Mouse (Mus musculus) liver, embryonic 15.5 days (tissue): ENCODE measurements around the gene Wnt1. TPM values are rescaled to one million over a fixed set of nuclear protein-coding genes. Genes with fewer than 3 reads are reported as not detected.
"Not testable (repeated sequence)": the region's sequence is repeated elsewhere in the genome, so short reads cannot be mapped to it uniquely, and the experiment has no call there.

Experiments
- ATAC-seq: fragments of 200-750 bp; cut with Nextera tagmentation; 2 replicates; pipeline ENCODE4 v1.8.0; 2017; ENCODE audit warnings: moderate number of reproducible peaks, mild to moderate bottlenecking, moderate library complexity; ENCODE audit not compliant: insufficient read depth
- H3K27ac ChIP-seq: fragments of 300-500 bp; sonication (generic); replicated peaks from 2 replicates; pipeline ENCODE4 v1.5.1; 2015; ENCODE audit warnings: mild to moderate bottlenecking, inconsistent platforms
- H3K27me3 ChIP-seq: fragments of 300-500 bp; sonication (generic); 2 replicates; pipeline ENCODE4 v1.6.1; 2015; ENCODE audit warnings: mild to moderate bottlenecking, inconsistent platforms
- H3K36me3 ChIP-seq: fragments of 300-500 bp; sonication (generic); replicated peaks from 2 replicates; pipeline ENCODE4 v1.6.1; 2015; ENCODE audit warnings: moderate library complexity, mild to moderate bottlenecking, inconsistent platforms
- H3K4me1 ChIP-seq: fragments of 300-500 bp; sonication (generic); replicated peaks from 2 replicates; pipeline ENCODE4 v1.6.1; 2015; ENCODE audit warnings: inconsistent platforms
- H3K4me2 ChIP-seq: fragments of 300-500 bp; sonication (generic); 2 replicates; pipeline ENCODE4 v1.6.1; 2015; ENCODE audit warnings: moderate library complexity, mild to moderate bottlenecking, inconsistent platforms
- H3K4me3 ChIP-seq: fragments of 300-500 bp; sonication (generic); replicated peaks from 2 replicates; pipeline ENCODE4 v1.5.1; 2015; ENCODE audit warnings: mild to moderate bottlenecking, inconsistent platforms
- H3K9ac ChIP-seq: fragments of 300-500 bp; sonication (generic); 2 replicates; pipeline ENCODE4 v1.6.1; 2015; ENCODE audit warnings: moderate library complexity, mild to moderate bottlenecking, inconsistent platforms
- H3K9me3 ChIP-seq: fragments of 300-500 bp; sonication (generic); replicated peaks from 2 replicates; pipeline ENCODE4 v1.6.1; 2016; ENCODE audit warnings: inconsistent platforms
- WGBS: fragments of 180-500 bp; shearing (Covaris S2); methylation state at CpG from one replicate; pipeline ENCODE4 v1.1.7; 2015; ENCODE audit warnings: mixed read lengths; ENCODE audit not compliant: insufficient replicate concordance; 5-methylcytosine and 5-hydroxymethylcytosine counted together
- polyA plus RNA-seq: library from polyadenylated mRNA; unstranded; fragments of >200 nt; fragmentation: Nextera tagmentation; extraction: Ambion mirVana; gene quantifications from 2 replicates; pipeline ENCODE4 v1.2.1, GENCODE M21; 2015

Gene Wnt1
- polyA plus RNA-seq: not detected in 2 replicates

DNA sequence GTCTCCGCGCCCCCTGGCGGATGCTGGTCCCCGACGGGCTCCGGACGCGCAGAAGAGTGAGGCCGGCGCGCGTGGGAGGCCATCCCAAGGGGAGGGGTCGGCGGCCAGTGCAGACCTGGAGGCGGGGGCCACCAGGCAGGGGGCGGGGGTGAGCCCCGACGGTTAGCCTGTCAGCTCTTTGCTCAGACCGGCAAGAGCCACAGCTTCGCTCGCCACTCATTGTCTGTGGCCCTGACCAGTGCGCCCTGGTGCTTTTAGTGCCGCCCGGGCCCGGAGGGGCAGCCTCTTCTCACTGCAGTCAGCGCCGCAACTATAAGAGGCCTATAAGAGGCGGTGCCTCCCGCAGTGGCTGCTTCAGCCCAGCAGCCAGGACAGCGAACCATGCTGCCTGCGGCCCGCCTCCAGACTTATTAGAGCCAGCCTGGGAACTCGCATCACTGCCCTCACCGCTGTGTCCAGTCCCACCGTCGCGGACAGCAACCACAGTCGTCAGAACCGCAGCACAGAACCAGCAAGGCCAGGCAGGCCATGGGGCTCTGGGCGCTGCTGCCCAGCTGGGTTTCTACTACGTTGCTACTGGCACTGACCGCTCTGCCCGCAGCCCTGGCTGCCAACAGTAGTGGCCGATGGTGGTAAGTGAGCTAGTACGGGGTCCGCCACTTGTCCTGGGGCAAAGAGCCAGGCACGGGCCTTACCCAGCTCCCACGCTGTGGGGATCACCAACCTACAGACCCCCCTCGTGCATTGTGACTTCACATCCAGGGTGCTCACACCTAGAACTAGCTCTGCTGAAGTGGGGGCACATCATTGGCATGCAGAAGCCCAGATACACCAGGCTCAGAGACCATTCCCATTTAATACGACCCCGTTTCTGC is at the start of gene Wnt1:
Wnt1 (plus strand) TSS at position 197 of the 875 bp plus-strand sequence.
- Histone ChIP-seq H3K9ac (no peak within 1 kb of the TSS), H3K27ac (no peak within 1 kb of the TSS), H3K9me3 (no peaks in the 10 kb centered on the region), H3K4me2 (no peak within 1 kb of the TSS), H3K36me3 (no peaks in the 10 kb centered on the region), H3K4me1 (peaks cover 19% of the 10 kb centered on the region), H3K27me3 (peaks cover 98% of the 10 kb centered on the region), H3K4me3 (no peak within 1 kb of the TSS)
- no peak for ATAC-seq
- WGBS: 5% methylated on average over 51 of the region's 51 CpGs

GRCm38 (mm10) chr15:98740219-98740618 is 49.4 kb upstream of the Wnt1 start:
- H3K4me3 ChIP-seq: no peak overlapping the region
- no peak overlapping the region for H3K4me2 ChIP-seq
- H3K4me1 ChIP-seq: peaks cover 13% of the 10 kb centered on the region; the same call in 1 of the 2 replicates
- no peak for ATAC-seq
- no peaks in the 10 kb centered on the region for H3K9me3 ChIP-seq
- 79% methylated on average over 8 of the region's 8 CpGs for WGBS
- H3K36me3 ChIP-seq: peaks cover 23% of the 10 kb centered on the region
- no peaks in the 10 kb centered on the region for H3K27me3 ChIP-seq
- no peak overlapping the region for H3K9ac ChIP-seq
- H3K27ac ChIP-seq: no peak overlapping the region

DNA sequence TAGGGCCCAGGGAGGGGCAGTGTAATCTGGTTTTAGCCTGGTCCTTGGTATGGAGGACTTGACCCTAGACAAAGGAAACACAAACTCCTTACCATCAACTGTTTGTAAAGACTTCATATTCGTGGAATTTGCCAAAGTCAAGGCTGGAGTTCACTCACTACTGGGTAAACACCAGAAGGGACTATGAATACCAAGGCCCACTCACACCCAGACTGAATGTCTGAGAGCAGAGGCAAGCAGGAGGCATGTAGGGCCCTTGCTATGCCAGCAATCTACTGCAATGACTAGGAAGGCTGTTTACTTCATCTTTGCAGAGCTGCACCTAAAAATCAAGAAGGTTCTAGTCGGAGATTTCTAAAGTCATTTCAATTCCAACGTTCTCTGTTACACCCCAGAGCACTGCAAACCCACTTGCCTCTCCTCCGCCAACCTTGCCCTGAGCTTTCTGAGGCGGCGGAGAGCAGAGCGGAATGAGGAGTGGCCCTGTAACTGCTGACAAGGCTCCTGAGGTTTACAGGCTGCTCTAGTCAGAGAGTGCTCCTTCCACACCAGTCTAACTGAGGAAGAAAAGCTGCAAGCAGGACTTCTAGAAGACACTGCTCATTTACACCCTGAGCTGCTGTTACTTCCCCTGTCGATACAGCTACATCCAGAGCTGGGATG is 46.8 kb upstream of the Wnt1 start:
- no peak for ATAC-seq
- no peaks in the 10 kb centered on the region for H3K9me3 ChIP-seq
- H3K4me2 ChIP-seq: no peak overlapping the region
- no peak overlapping the region for H3K9ac ChIP-seq
- H3K36me3 ChIP-seq: peaks cover 23% of the 10 kb centered on the region
- no peak overlapping the region for H3K4me3 ChIP-seq
- H3K27me3 ChIP-seq: no peaks in the 10 kb centered on the region
- no peak overlapping the region for H3K27ac ChIP-seq
- peaks cover 13% of the 10 kb centered on the region; the same call in 1 of the 2 replicates for H3K4me1 ChIP-seq
- WGBS: 66% methylated on average over 8 of the region's 8 CpGs

DNA sequence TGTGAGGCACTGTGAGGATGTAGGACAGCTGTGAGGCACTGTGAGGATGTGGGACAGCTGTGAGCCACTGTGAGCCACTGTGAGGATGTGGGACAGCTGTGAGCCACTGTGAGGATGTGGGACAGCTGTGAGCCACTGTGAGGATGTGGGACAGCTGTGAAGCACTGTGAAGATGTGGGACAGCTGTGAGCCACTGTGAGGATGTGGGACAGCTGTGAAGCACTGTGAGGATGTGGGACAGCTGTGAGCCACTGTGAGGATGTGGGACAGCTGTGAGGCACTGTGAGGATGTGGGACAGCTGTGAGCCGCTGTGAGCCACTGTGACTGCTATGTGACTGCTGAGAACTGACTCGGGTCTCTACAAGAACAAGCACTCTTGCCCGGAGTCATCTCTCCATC is 45.8 kb upstream of the Wnt1 start:
- WGBS: 70% methylated on average over 3 of the region's 3 CpGs
- H3K4me2 ChIP-seq, H3K4me3 ChIP-seq, H3K9me3 ChIP-seq, H3K27ac ChIP-seq, H3K9ac ChIP-seq, ATAC-seq, H3K4me1 ChIP-seq, H3K27me3 ChIP-seq: not testable (repeated sequence)
- peaks cover 23% of the 10 kb centered on the region for H3K36me3 ChIP-seq

GRCm38 (mm10) chr15:98746344-98746965 is 43.2 kb upstream of the Wnt1 start:
- no peak overlapping the region for H3K9ac ChIP-seq

DNA sequence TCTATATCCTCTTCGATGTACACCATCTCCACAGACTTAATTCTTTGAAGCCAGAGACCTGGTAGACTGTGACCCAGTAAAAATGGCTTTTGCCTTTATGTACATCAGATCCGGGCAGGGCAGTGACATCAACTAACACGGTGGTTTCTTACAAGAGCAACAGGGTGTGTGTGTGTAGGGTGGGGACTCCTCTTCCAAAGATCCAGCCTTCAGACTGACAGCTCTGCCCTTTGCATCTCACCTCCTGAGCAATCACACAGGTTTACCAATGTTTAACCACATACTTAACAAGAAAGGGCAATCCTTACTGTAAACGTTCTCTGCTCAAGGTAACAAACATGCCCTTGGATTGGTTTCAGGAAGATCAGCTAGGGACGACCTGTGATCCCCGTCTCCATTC is 42.4 kb upstream of the Wnt1 start:
- ATAC-seq: no peak
- no peak overlapping the region for H3K4me2 ChIP-seq

More at GRCm38 (mm10) chr15:98746344-98746965, 43.2 kb upstream of the Wnt1 start:
- Histone ChIP-seq H3K36me3 (peaks cover 2% of the 10 kb centered on the region; the same call in 1 of the 2 replicates), H3K9me3 (no peaks in the 10 kb centered on the region), H3K4me3 (no peak overlapping the region), H3K4me1 (0 out of 2 replicates have a peak, but pooled peaks cover 5% of the 10 kb centered on the region), H3K4me2 (no peak overlapping the region), H3K27ac (no peak overlapping the region), H3K27me3 (no peaks in the 10 kb centered on the region)
- no peak for ATAC-seq
- 63% methylated on average over 10 of the region's 10 CpGs for WGBS

DNA sequence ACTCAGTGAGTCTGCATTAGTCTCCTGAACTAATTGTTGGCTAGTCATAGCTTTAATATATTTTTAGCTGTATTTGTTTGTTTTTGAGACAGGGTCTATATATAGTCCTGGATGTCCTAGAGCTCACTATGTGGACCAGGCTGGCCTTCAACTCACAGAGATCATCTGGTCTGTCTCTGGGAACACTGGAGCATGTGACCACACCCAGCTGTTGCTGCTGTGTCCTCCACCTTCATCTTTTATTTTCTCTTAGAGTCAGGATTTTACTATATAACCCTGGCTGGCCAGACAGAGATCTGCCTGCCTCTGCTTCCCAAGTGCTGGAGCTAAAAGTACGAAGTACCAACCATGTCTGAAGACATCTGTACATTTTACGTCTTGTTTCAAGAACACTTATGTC is 40.6 kb upstream of the Wnt1 start:
- Histone ChIP-seq H3K9ac (no peak overlapping the region), H3K27me3 (no peaks in the 10 kb centered on the region), H3K27ac (no peak overlapping the region), H3K4me1 (peaks cover 18% of the 10 kb centered on the region), H3K36me3 (no peaks in the 10 kb centered on the region), H3K9me3 (no peaks in the 10 kb centered on the region), H3K4me2 (no peak overlapping the region), H3K4me3 (no peak overlapping the region)
- ATAC-seq: no peak
- WGBS: 71% methylated on average over 2 of the region's 2 CpGs

More for the DNA sequence above, 42.4 kb upstream of the Wnt1 start:
- 0 out of 2 replicates have a peak, but pooled peaks cover 5% of the 10 kb centered on the region for H3K4me1 ChIP-seq
- no peak overlapping the region for H3K4me3 ChIP-seq
- H3K27me3 ChIP-seq: no peaks in the 10 kb centered on the region
- H3K27ac ChIP-seq: no peak overlapping the region
- WGBS: 61% methylated on average over 6 of the region's 6 CpGs
- no peaks in the 10 kb centered on the region for H3K36me3 ChIP-seq
- H3K9ac ChIP-seq: no peak overlapping the region
- no peaks in the 10 kb centered on the region for H3K9me3 ChIP-seq

GRCm38 (mm10) chr15:98753021-98753423 is 36.6 kb upstream of the Wnt1 start:
- peaks cover 17% of the 10 kb centered on the region for H3K4me1 ChIP-seq
- 0 out of 2 replicates have a peak, but pooled peaks cover 4% of the 10 kb centered on the region for H3K36me3 ChIP-seq
- H3K27ac ChIP-seq: no peak overlapping the region
- peak; percentile 79 for ATAC-seq
- H3K4me3 ChIP-seq: no peak overlapping the region
- H3K9ac ChIP-seq: no peak overlapping the region
- no peaks in the 10 kb centered on the region for H3K27me3 ChIP-seq
- 41% methylated on average over 8 of the region's 8 CpGs for WGBS
- H3K9me3 ChIP-seq: no peaks in the 10 kb centered on the region
- H3K4me2 ChIP-seq: no peak overlapping the region

DNA sequence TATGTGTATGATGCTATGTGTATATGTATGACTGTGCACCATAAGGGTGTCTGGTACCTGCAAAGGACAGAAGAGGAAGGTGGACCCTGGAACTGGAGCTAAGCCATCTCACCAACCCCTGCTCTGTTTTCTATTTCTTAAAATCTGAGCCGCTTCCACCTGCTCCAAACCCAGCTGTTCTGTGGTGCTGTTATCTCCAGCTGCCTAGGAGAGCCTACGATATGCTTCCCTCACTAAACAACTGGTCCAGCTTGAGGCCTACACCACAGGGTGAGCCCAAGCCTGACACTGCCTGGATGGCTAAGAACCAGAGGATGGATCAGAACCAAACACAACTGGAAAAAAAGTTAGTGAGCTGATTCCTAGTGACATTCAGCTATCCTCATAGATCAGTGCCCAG is 35.5 kb upstream of the Wnt1 start:
- Histone ChIP-seq H3K9me3 (no peaks in the 10 kb centered on the region), H3K9ac (no peak overlapping the region), H3K36me3 (0 out of 2 replicates have a peak, but pooled peaks cover 11% of the 10 kb centered on the region), H3K27ac (no peak overlapping the region), H3K4me1 (peaks cover 17% of the 10 kb centered on the region), H3K4me3 (no peak overlapping the region), H3K27me3 (no peaks in the 10 kb centered on the region), H3K4me2 (no peak overlapping the region)
- no peak for ATAC-seq
- WGBS: 52% methylated on average over 2 of the region's 2 CpGs

DNA sequence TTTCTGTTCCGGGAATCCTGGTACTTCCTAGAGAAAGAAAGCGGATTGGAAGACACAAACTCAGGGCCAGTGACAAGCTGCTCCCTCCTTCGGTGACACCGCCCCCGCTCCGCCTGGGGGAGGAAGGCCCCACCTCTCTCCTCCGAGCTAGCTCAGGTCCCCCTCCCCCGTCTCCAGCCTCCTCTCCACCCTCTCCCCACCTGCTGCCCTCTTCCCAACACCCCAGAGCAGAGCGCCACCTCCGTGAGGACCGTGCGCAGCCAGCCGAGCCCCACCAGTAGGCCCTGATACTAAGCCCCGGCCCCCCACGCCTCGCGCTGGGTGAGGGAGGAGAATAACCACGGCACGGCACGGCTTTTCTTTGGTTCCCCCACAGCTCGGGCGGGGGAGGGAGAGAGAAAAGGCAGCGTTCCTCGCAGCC is 27.4 kb upstream of the Wnt1 start:
- Histone ChIP-seq H3K36me3 (peaks cover 15% of the 10 kb centered on the region; the same call in 1 of the 2 replicates), H3K9me3 (no peaks in the 10 kb centered on the region), H3K4me1 (peaks cover 30% of the 10 kb centered on the region), H3K27me3 (peaks cover 36% of the 10 kb centered on the region), H3K9ac (peak overlapping the region; percentile 72), H3K4me2 (peak overlapping the region; percentile 96), H3K27ac (peak overlapping the region; percentile 55; the same call in 1 of the 2 replicates), H3K4me3 (peak overlapping the region; percentile 82)
- 2% methylated on average over 24 of the region's 24 CpGs for WGBS
- peak; percentile 63 for ATAC-seq
